ENCODE assay signal across 13 mouse cellular contexts in genomic region chr5:124338791-124339190, GRCm38 (mm10). TPM values are rescaled to one million over a fixed set of nuclear protein-coding genes. Genes with fewer than 3 reads are reported as not detected.
DNase-seq lines count a peak whose midpoint lies in the region; ATAC-seq and TF ChIP-seq lines count a peak whose summit lies in the region.
"Had no signal": no experiment of that assay in that cellular context is flagged by ENCODE, and none has a peak within 500 bp of the region (broad histone marks: within the 10 kb centered on the region; RNA-seq: fewer than 3 reads in every experiment).

No protein-coding gene starts in this region.

- H3K27me3 ChIP-seq in forebrain, embryonic 10.5 days (ENCODE audit: poor library complexity, severe bottlenecking), result no peaks in the 10 kb centered on the region
- no peaks in the 10 kb centered on the region for H3K27me3 ChIP-seq in forebrain, embryonic 11.5 days (ENCODE audit: control insufficient read depth, insufficient read depth, low read length)
- H3K27me3 ChIP-seq in ES-Bruce4 (ENCODE audit: control insufficient read depth, insufficient read depth, low read length, poor library complexity, severe bottlenecking), result no peaks in the 10 kb centered on the region
- H3K27me3 ChIP-seq in embryonic facial prominence, embryonic 12.5 days, result no peaks in the 10 kb centered on the region
- no peaks in the 10 kb centered on the region for H3K27me3 ChIP-seq in hindbrain, embryonic 16.5 days (replicated peaks; ENCODE audit: control insufficient read depth, insufficient read depth, low read length)
- H3K27me3 ChIP-seq in kidney, adult 2 months (replicated peaks; ENCODE audit: control insufficient read depth, insufficient read depth, low read length), result no peaks in the 10 kb centered on the region
- H3K27me3 ChIP-seq: liver, embryonic 13.5 days had no signal

- no peak overlapping the region for H3K4me2 ChIP-seq in forebrain, embryonic 11.5 days (ENCODE audit: low read depth, low read length, severe bottlenecking)
- no peak overlapping the region for H3K4me2 ChIP-seq in embryonic facial prominence, embryonic 12.5 days (replicated peaks)
- no peak overlapping the region for H3K4me2 ChIP-seq in hindbrain, embryonic 16.5 days (ENCODE audit: low read length)
- H3K4me2 ChIP-seq: heart, embryonic 11.5 days; liver, embryonic 13.5 days had no signal

- WGBS in forebrain, embryonic 10.5 days, result 87% methylated on average over 8 of the region's 8 CpGs
- 92% methylated on average over 8 of the region's 8 CpGs for WGBS in forebrain, embryonic 11.5 days
- 86% methylated on average over 8 of the region's 8 CpGs for WGBS in embryonic facial prominence, embryonic 12.5 days
- 73% methylated on average over 8 of the region's 8 CpGs for WGBS in hindbrain, embryonic 16.5 days
- WGBS in kidney, adult 2 months, result 94% methylated on average over 8 of the region's 8 CpGs

- no peak overlapping the region for H3K4me3 ChIP-seq in forebrain, embryonic 10.5 days
- no peak overlapping the region for H3K4me3 ChIP-seq in forebrain, embryonic 11.5 days (ENCODE audit: low read depth, low read length)
- H3K4me3 ChIP-seq in ES-Bruce4 (ENCODE audit: low read depth, low read length), result no peak overlapping the region
- H3K4me3 ChIP-seq in embryonic facial prominence, embryonic 12.5 days, result no peak overlapping the region
- H3K4me3 ChIP-seq in hindbrain, embryonic 16.5 days (ENCODE audit: low read length), result no peak overlapping the region
- no peak overlapping the region for H3K4me3 ChIP-seq in kidney, adult 2 months (ENCODE audit: insufficient read depth, low read depth, low read length)
- H3K4me3 ChIP-seq: liver, embryonic 13.5 days had no signal

- no peak for TF ChIP-seq CTCF in ES-Bruce4 (IDR thresholded peaks at IDR 0.05; ENCODE audit: low read depth, low read length)
- no peak for TF ChIP-seq CTCF in kidney, adult 2 months (conservative IDR thresholded peaks at IDR 0.05; ENCODE audit: insufficient read depth, insufficient read length, low read depth, low read length)

- peaks cover 10% of the 10 kb centered on the region for H3K4me1 ChIP-seq in forebrain, embryonic 10.5 days
- H3K4me1 ChIP-seq in forebrain, embryonic 11.5 days (replicated peaks; ENCODE audit: control insufficient read depth, insufficient read depth, low read length), result no peaks in the 10 kb centered on the region
- no peaks in the 10 kb centered on the region for H3K4me1 ChIP-seq in ES-Bruce4 (ENCODE audit: control insufficient read depth, insufficient read depth, low read length)
- no peaks in the 10 kb centered on the region; the same call in 1 of the 2 replicates for H3K4me1 ChIP-seq in embryonic facial prominence, embryonic 12.5 days
- H3K4me1 ChIP-seq in hindbrain, embryonic 16.5 days (ENCODE audit: control insufficient read depth, insufficient read depth, low read depth, low read length), result peaks cover 14% of the 10 kb centered on the region; the same call in 1 of the 2 replicates
- H3K4me1 ChIP-seq in kidney, adult 2 months (ENCODE audit: control insufficient read depth, insufficient read depth, low read length), result no peaks in the 10 kb centered on the region
- H3K4me1 ChIP-seq: liver, embryonic 13.5 days had no signal

- peak overlapping the region; percentile 51; the same call in 1 of the 2 replicates for H3K27ac ChIP-seq in forebrain, embryonic 10.5 days
- no peak overlapping the region for H3K27ac ChIP-seq in forebrain, embryonic 11.5 days (ENCODE audit: low read depth, low read length)
- H3K27ac ChIP-seq in ES-Bruce4 (ENCODE audit: insufficient read depth, low read length), result 0 out of 2 replicates have a peak overlapping the region, but pooled peaks have one; percentile 16
- peak overlapping the region; percentile 30; the same call in 1 of the 2 replicates for H3K27ac ChIP-seq in embryonic facial prominence, embryonic 12.5 days
- H3K27ac ChIP-seq in hindbrain, embryonic 16.5 days (ENCODE audit: low read depth, low read length), result peak overlapping the region; percentile 42
- H3K27ac ChIP-seq in kidney, adult 2 months (ENCODE audit: insufficient read depth, low read depth, low read length), result no peak overlapping the region
- H3K27ac ChIP-seq: liver, embryonic 13.5 days had no signal

- H3K36me3 ChIP-seq in forebrain, embryonic 10.5 days (replicated peaks), result peaks cover 37% of the 10 kb centered on the region
- no peaks in the 10 kb centered on the region for H3K36me3 ChIP-seq in forebrain, embryonic 11.5 days (ENCODE audit: control insufficient read depth, insufficient read depth, low read length)
- no peaks in the 10 kb centered on the region for H3K36me3 ChIP-seq in ES-Bruce4 (ENCODE audit: control insufficient read depth, insufficient read depth, low read length, poor library complexity, severe bottlenecking)
- H3K36me3 ChIP-seq in embryonic facial prominence, embryonic 12.5 days, result 0 out of 2 replicates have a peak, but pooled peaks cover under 1% of the 10 kb centered on the region
- H3K36me3 ChIP-seq in hindbrain, embryonic 16.5 days (ENCODE audit: control insufficient read depth, insufficient read depth, low read length), result no peaks in the 10 kb centered on the region
- H3K36me3 ChIP-seq in kidney, adult 2 months (ENCODE audit: control insufficient read depth, insufficient read depth, low read length), result no peaks in the 10 kb centered on the region

- ATAC-seq in forebrain, embryonic 11.5 days (replicated peaks; ENCODE audit: low FRiP score), result no peak
- ATAC-seq in embryonic facial prominence, embryonic 12.5 days (ENCODE audit: insufficient number of reproducible peaks, insufficient read depth, low FRiP score, low TSS enrichment), result no peak
- no peak for ATAC-seq in hindbrain, embryonic 16.5 days

- no peak for DNase-seq in forebrain, embryonic 10.5 days (ENCODE audit: extremely low spot score, low spot score)
- no peak for DNase-seq in forebrain, embryonic 11.5 days (ENCODE audit: low spot score)
- DNase-seq in testis, postnatal 14 days (ENCODE audit: low spot score), result no peak
- no peak for DNase-seq in ovary, postnatal 10 days (ENCODE audit: low spot score)
- no peak for DNase-seq in kidney, adult 2 months
- DNase-seq: kidney, adult 8-10 months; liver, embryonic 13.5 days; lung, postnatal 4 days; thymus, postnatal 25 days had no signal

- H3K9ac ChIP-seq in forebrain, embryonic 11.5 days (ENCODE audit: low read length), result no peak overlapping the region
- H3K9ac ChIP-seq in ES-Bruce4 (ENCODE audit: low read depth, poor library complexity, severe bottlenecking), result no peak overlapping the region
- H3K9ac ChIP-seq in embryonic facial prominence, embryonic 12.5 days, result no peak overlapping the region
- no peak overlapping the region for H3K9ac ChIP-seq in hindbrain, embryonic 16.5 days (ENCODE audit: low read depth, low read length)
- H3K9ac ChIP-seq: liver, embryonic 13.5 days had no signal

- TF ChIP-seq POLR2A in ES-Bruce4 (IDR thresholded peaks at IDR 0.05; ENCODE audit: insufficient read depth, low read length), result no peak
- no peak for TF ChIP-seq POLR2A in kidney, adult 2 months (IDR thresholded peaks at IDR 0.05; ENCODE audit: low read depth, low read length)

- no peak for TF ChIP-seq EP300 in ES-Bruce4 (IDR thresholded peaks at IDR 0.05; ENCODE audit: insufficient read depth, low read depth, low read length)

- H3K9me3 ChIP-seq in forebrain, embryonic 10.5 days, result no peaks in the 10 kb centered on the region
- H3K9me3 ChIP-seq in forebrain, embryonic 11.5 days (ENCODE audit: control insufficient read depth, low read length), result no peaks in the 10 kb centered on the region
- no peaks in the 10 kb centered on the region for H3K9me3 ChIP-seq in ES-Bruce4 (replicated peaks; ENCODE audit: control insufficient read depth, insufficient read depth, low read length, poor library complexity, severe bottlenecking)
- no peaks in the 10 kb centered on the region for H3K9me3 ChIP-seq in embryonic facial prominence, embryonic 12.5 days
- no peaks in the 10 kb centered on the region for H3K9me3 ChIP-seq in hindbrain, embryonic 16.5 days (ENCODE audit: control insufficient read depth, low read length)
- H3K9me3 ChIP-seq: liver, embryonic 13.5 days had no signal

RNA-seq across cellular contexts. Expression of gene 2810006K23Rik, which starts 10.9 kb away (rescaled TPM):
- 24.9 and 25.7 TPM in 2 replicates for polyA plus RNA-seq in forebrain, embryonic 10.5 days (2016; fragmentation: Nextera tagmentation; extraction: Ambion mirVana)
- polyA plus RNA-seq in forebrain, embryonic 11.5 days (2014; fragmentation: Nextera tagmentation; extraction: Ambion mirVana), result 17.9 and 20.2 TPM in 2 replicates
- 15.4 and 16.2 TPM in 2 replicates for polyA plus RNA-seq in ES-Bruce4 (2011; ENCODE audit: insufficient read depth, insufficient read length, low read depth, missing spikeins)
- 17.2 and 18.1 TPM in 2 replicates for polyA plus RNA-seq in embryonic facial prominence, embryonic 12.5 days (2016; fragmentation: Nextera tagmentation; extraction: Ambion mirVana)
- polyA plus RNA-seq in hindbrain, embryonic 16.5 days (2015; fragmentation: Nextera tagmentation; extraction: Ambion mirVana), result 13.3 and 14.2 TPM in 2 replicates
- polyA plus RNA-seq in kidney, adult 2 months (2012; rRNA removed), result 7.2 and 8.0 TPM in 2 replicates

RNA-seq across cellular contexts. Expression of gene Mphosph9, which starts 11.0 kb away (rescaled TPM):
- polyA plus RNA-seq in forebrain, embryonic 10.5 days (2016; fragmentation: Nextera tagmentation; extraction: Ambion mirVana), result 19.5 and 20.9 TPM in 2 replicates
- 21.2 and 22.2 TPM in 2 replicates for polyA plus RNA-seq in forebrain, embryonic 11.5 days (2014; fragmentation: Nextera tagmentation; extraction: Ambion mirVana)
- polyA plus RNA-seq in ES-Bruce4 (2011; ENCODE audit: insufficient read depth, insufficient read length, low read depth, missing spikeins), result 18.9 and 21.7 TPM in 2 replicates
- polyA plus RNA-seq in embryonic facial prominence, embryonic 12.5 days (2016; fragmentation: Nextera tagmentation; extraction: Ambion mirVana), result 15.3 and 17.0 TPM in 2 replicates
- polyA plus RNA-seq in hindbrain, embryonic 16.5 days (2015; fragmentation: Nextera tagmentation; extraction: Ambion mirVana), result 9.1 and 9.9 TPM in 2 replicates
- 2.5 and 3.1 TPM in 2 replicates for polyA plus RNA-seq in kidney, adult 2 months (2012; rRNA removed)

RNA-seq across cellular contexts. Expression of gene Cdk2ap1, which starts 24.1 kb away (rescaled TPM):
- 57.3 and 64.7 TPM in 2 replicates for polyA plus RNA-seq in forebrain, embryonic 10.5 days (2016; fragmentation: Nextera tagmentation; extraction: Ambion mirVana)
- 310 and 367 TPM in 2 replicates for polyA plus RNA-seq in forebrain, embryonic 11.5 days (2014; fragmentation: Nextera tagmentation; extraction: Ambion mirVana)
- polyA plus RNA-seq in ES-Bruce4 (2011; ENCODE audit: insufficient read depth, insufficient read length, low read depth, missing spikeins), result 122 and 125 TPM in 2 replicates
- polyA plus RNA-seq in embryonic facial prominence, embryonic 12.5 days (2016; fragmentation: Nextera tagmentation; extraction: Ambion mirVana), result 82.6 and 143 TPM in 2 replicates
- polyA plus RNA-seq in hindbrain, embryonic 16.5 days (2015; fragmentation: Nextera tagmentation; extraction: Ambion mirVana), result 48.7 and 51.1 TPM in 2 replicates
- polyA plus RNA-seq in kidney, adult 2 months (2012; rRNA removed), result 76.6 and 79.8 TPM in 2 replicates

Comparison
In these comparisons a context has a peak if more than half of its experiments do, and no peak if none do; other contexts are left out.
1. H3K27ac ChIP-seq: peak in forebrain, embryonic 10.5 days (single experiment), ES-Bruce4 (single experiment), embryonic facial prominence, embryonic 12.5 days (single experiment) and hindbrain, embryonic 16.5 days (single experiment); none in forebrain, embryonic 11.5 days (single experiment) and kidney, adult 2 months (single experiment).